Mouse (Mus musculus): ENCODE results near the gene Nras.
A peak's percentile ranks its signal among the peaks of the same experiment; 100 is the strongest.

Gene Nras

GRCm38 (mm10) chr3:103058207-103059157 is at the start of gene Nras:
TSS of gene Nras (plus strand) at chr3:103058285.
- peak; percentile 84 to 90 for DNase-seq

- no peak for DNase-seq
Measured at GRCm38 (mm10) chr3:103017350-103017749, 40.7 kb upstream of the Nras start.

GRCm38 (mm10) chr3:103019462-103019861 is 38.6 kb upstream of the Nras start:
- DNase-seq = no peak

- DNase-seq = peak; percentile 97
Measured at GRCm38 (mm10) chr3:103020249-103020942, 37.7 kb upstream of the Nras start, which contains the start of gene Csde1. TSS of gene Csde1 (plus strand) at chr3:103020426.

GRCm38 (mm10) chr3:103020943-103021638 is 37.0 kb upstream of the Nras start:
- peak; percentile 83 to 84 for DNase-seq

GRCm38 (mm10) chr3:103026174-103026573 is 31.9 kb upstream of the Nras start:
- no peak for DNase-seq

- DNase-seq = no peak
Measured at GRCm38 (mm10) chr3:103040285-103040684, 17.8 kb upstream of the Nras start.

- no peak for DNase-seq
Measured at GRCm38 (mm10) chr3:103040861-103041379, 17.2 kb upstream of the Nras start.

GRCm38 (mm10) chr3:103056016-103056595 is 2.0 kb upstream of the Nras start:
- DNase-seq = no peak

- DNase-seq = no peak
Measured at GRCm38 (mm10) chr3:103057752-103058151, 333 bp upstream of the Nras start.

- no peak for DNase-seq
Measured at GRCm38 (mm10) chr3:103066927-103067326, 8.8 kb downstream of the Nras start.

- no peak for DNase-seq
Measured at GRCm38 (mm10) chr3:103068971-103069370, 10.9 kb downstream of the Nras start.

- no peak for DNase-seq
Measured at GRCm38 (mm10) chr3:103073771-103074170, 15.7 kb downstream of the Nras start, which contains the start of gene Ampd1. TSS of gene Ampd1 (plus strand) at chr3:103074014.

- DNase-seq = no peak
Measured at GRCm38 (mm10) chr3:103075871-103076270, 17.8 kb downstream of the Nras start.

- DNase-seq = no peak
Measured at GRCm38 (mm10) chr3:103076476-103076875, 18.4 kb downstream of the Nras start.

GRCm38 (mm10) chr3:103079301-103079700 is 21.2 kb downstream of the Nras start:
- no peak for DNase-seq

GRCm38 (mm10) chr3:103081051-103081450 is 23.0 kb downstream of the Nras start:
- DNase-seq = no peak

GRCm38 (mm10) chr3:103081861-103082453 is 23.9 kb downstream of the Nras start:
- DNase-seq = no peak

- no peak for DNase-seq
Measured at GRCm38 (mm10) chr3:103082761-103083160, 24.7 kb downstream of the Nras start.

- no peak for DNase-seq
Measured at GRCm38 (mm10) chr3:103085986-103086385, 27.9 kb downstream of the Nras start.

- no peak for DNase-seq
Measured at GRCm38 (mm10) chr3:103091753-103092152, 33.7 kb downstream of the Nras start.

- DNase-seq = no peak
Measured at GRCm38 (mm10) chr3:103098662-103099061, 40.6 kb downstream of the Nras start.
